Mouse (Mus musculus) liver, embryonic 15.5 days (tissue): ENCODE results near the gene Fads2. TPM values are rescaled to one million over a fixed set of nuclear protein-coding genes. Genes with fewer than 3 reads are reported as not detected.

Experiments used
- ATAC-seq: fragments of 200-750 bp; cut with Nextera tagmentation; 2 replicates; pipeline ENCODE4 v1.8.0; 2017; ENCODE audit warnings: moderate number of reproducible peaks, mild to moderate bottlenecking, moderate library complexity; ENCODE audit not compliant: insufficient read depth
- H3K27ac ChIP-seq: fragments of 300-500 bp; sonication (generic); replicated peaks from 2 replicates; pipeline ENCODE4 v1.5.1; 2015; ENCODE audit warnings: mild to moderate bottlenecking, inconsistent platforms
- H3K27me3 ChIP-seq: fragments of 300-500 bp; sonication (generic); 2 replicates; pipeline ENCODE4 v1.6.1; 2015; ENCODE audit warnings: mild to moderate bottlenecking, inconsistent platforms
- H3K36me3 ChIP-seq: fragments of 300-500 bp; sonication (generic); replicated peaks from 2 replicates; pipeline ENCODE4 v1.6.1; 2015; ENCODE audit warnings: moderate library complexity, mild to moderate bottlenecking, inconsistent platforms
- H3K4me1 ChIP-seq: fragments of 300-500 bp; sonication (generic); replicated peaks from 2 replicates; pipeline ENCODE4 v1.6.1; 2015; ENCODE audit warnings: inconsistent platforms
- H3K4me2 ChIP-seq: fragments of 300-500 bp; sonication (generic); 2 replicates; pipeline ENCODE4 v1.6.1; 2015; ENCODE audit warnings: moderate library complexity, mild to moderate bottlenecking, inconsistent platforms
- H3K4me3 ChIP-seq: fragments of 300-500 bp; sonication (generic); replicated peaks from 2 replicates; pipeline ENCODE4 v1.5.1; 2015; ENCODE audit warnings: mild to moderate bottlenecking, inconsistent platforms
- H3K9ac ChIP-seq: fragments of 300-500 bp; sonication (generic); 2 replicates; pipeline ENCODE4 v1.6.1; 2015; ENCODE audit warnings: moderate library complexity, mild to moderate bottlenecking, inconsistent platforms
- H3K9me3 ChIP-seq: fragments of 300-500 bp; sonication (generic); replicated peaks from 2 replicates; pipeline ENCODE4 v1.6.1; 2016; ENCODE audit warnings: inconsistent platforms
- WGBS: fragments of 180-500 bp; shearing (Covaris S2); methylation state at CpG from one replicate; pipeline ENCODE4 v1.1.7; 2015; ENCODE audit warnings: mixed read lengths; ENCODE audit not compliant: insufficient replicate concordance; 5-methylcytosine and 5-hydroxymethylcytosine counted together
- polyA plus RNA-seq: library from polyadenylated mRNA; unstranded; fragments of >200 nt; fragmentation: Nextera tagmentation; extraction: Ambion mirVana; gene quantifications from 2 replicates; pipeline ENCODE4 v1.2.1, GENCODE M21; 2015

Fads2 gene
- polyA plus RNA-seq, 1 experiment from 2014 or later: 89.7 TPM

DNA sequence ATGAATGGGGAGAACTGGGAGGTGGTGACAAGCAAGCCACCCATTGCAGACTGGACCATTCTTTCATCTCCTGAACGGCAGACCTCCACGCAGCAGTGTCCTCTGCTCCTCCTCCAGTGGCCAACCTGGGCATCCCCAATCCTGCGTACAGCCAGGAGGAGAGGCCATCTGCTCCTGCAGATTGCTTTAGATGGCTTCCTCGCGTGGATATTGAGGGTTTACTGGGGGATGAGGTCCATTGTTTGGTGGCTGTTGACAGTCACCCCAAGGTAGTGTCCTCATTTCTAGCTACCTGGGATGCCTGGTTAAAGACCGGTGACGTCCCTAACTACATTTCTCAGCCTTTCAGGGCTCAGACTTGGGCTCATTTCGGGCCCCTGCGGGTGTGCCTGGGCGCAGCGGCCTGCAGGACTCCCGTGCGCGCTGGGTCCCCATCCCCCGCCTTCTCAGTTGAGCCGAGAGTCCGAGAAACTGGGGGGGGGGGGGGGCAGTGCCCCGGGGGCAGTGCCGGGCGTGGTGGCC lies 60.6 kb downstream of the Fads2 start:
- Histone ChIP-seq H3K27ac (peak overlapping the region; percentile 45; the same call in 1 of the 2 replicates), H3K4me2 (peak overlapping the region; percentile 91), H3K4me1 (peaks cover 74% of the 10 kb centered on the region), H3K4me3 (peak overlapping the region; percentile 62), H3K27me3 (peaks cover 31% of the 10 kb centered on the region), H3K9ac (peak overlapping the region; percentile 58), H3K36me3 (peaks cover 40% of the 10 kb centered on the region), H3K9me3 (no peaks in the 10 kb centered on the region)
- 11% methylated on average over 17 of the region's 20 CpGs for WGBS
- no peak for ATAC-seq

DNA sequence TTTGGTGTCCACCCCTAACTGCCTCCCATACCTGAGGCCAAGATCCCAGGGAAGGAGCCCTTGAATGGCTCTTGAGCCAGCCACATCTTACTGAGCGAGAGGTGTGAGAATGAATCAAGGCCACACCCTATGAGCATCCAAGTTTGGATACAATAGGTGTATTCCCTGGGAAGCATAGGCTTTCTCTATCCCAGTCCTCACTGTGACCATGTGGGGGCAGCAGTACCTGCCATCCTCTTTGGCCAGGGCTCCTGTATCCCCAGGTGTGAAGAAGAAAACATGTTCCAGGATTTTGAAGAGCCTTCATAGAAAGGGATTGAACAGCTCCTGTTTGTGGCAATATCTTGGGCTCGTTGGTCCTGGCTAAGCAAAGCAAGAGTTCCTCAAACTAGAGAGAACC lies 61.9 kb downstream of the Fads2 start:
- Histone ChIP-seq H3K4me2 (no peak overlapping the region), H3K4me3 (no peak overlapping the region), H3K4me1 (peaks cover 72% of the 10 kb centered on the region), H3K36me3 (peaks cover 53% of the 10 kb centered on the region), H3K9ac (no peak overlapping the region), H3K27me3 (peaks cover 31% of the 10 kb centered on the region), H3K9me3 (no peaks in the 10 kb centered on the region), H3K27ac (no peak overlapping the region)
- ATAC-seq: no peak
- 77% methylated on average over 2 of the region's 2 CpGs for WGBS

GRCm38 (mm10) chr19:10038910-10039309 lies 62.6 kb downstream of the Fads2 start:
- no peaks in the 10 kb centered on the region for H3K9me3 ChIP-seq
- peaks cover 31% of the 10 kb centered on the region for H3K27me3 ChIP-seq
- H3K4me1 ChIP-seq: peaks cover 71% of the 10 kb centered on the region
- no peak overlapping the region for H3K4me3 ChIP-seq
- no peak overlapping the region for H3K9ac ChIP-seq
- H3K36me3 ChIP-seq: peaks cover 60% of the 10 kb centered on the region
- H3K4me2 ChIP-seq: no peak overlapping the region
- no peak for ATAC-seq
- no peak overlapping the region for H3K27ac ChIP-seq
- WGBS: 69% methylated on average over 3 of the region's 3 CpGs

DNA sequence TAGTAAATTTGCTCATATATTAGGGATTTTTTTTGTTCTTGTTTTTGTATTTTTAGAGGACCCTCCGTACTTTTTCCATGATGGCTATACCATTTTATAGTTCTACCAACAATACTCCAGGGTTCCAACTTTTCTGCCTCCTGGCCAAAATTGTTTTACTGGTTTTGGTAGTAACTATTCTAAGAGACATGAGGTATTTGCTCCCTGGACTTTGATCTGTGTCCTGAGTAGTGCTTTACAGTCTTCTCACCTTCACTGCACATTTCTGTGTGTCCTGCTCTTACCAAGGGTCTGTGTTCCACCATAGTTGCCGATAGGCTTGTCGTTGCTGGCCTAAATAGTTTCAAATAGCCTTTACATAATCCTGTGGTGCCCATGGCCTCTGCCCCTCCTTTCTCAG lies 63.2 kb downstream of the Fads2 start:
- no peak overlapping the region for H3K27ac ChIP-seq
- ATAC-seq: no peak

DNA sequence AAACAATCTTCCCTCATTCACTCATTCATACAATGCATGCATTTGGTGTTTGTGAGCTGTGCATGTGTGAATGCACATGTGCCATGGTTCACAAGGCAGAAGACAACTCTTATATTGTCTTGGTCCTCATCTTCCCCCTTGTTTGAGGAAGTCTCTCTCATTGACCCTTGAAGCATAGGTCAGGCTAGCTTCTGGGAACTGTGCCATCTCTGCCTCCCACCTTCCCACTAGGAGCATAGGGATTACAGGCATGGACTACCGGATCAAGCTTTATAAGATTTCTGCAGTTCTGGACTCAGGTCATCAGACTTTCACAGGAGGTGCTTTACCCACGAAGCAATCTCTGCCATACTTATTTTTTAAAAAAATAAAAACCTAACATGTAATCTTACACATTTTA lies 64.0 kb downstream of the Fads2 start:
- WGBS: 61% methylated on average over 2 of the region's 2 CpGs
- Histone ChIP-seq H3K9ac (no peak overlapping the region), H3K27ac (no peak overlapping the region), H3K36me3 (peaks cover 74% of the 10 kb centered on the region), H3K27me3 (peaks cover 31% of the 10 kb centered on the region), H3K4me2 (no peak overlapping the region), H3K9me3 (no peaks in the 10 kb centered on the region), H3K4me1 (peaks cover 59% of the 10 kb centered on the region), H3K4me3 (no peak overlapping the region)
- ATAC-seq: no peak

More for the DNA sequence above, 63.2 kb downstream of the Fads2 start:
- Histone ChIP-seq H3K4me1 (peaks cover 68% of the 10 kb centered on the region), H3K9ac (no peak overlapping the region), H3K36me3 (peaks cover 66% of the 10 kb centered on the region), H3K4me3 (no peak overlapping the region), H3K4me2 (no peak overlapping the region), H3K27me3 (peaks cover 31% of the 10 kb centered on the region), H3K9me3 (no peaks in the 10 kb centered on the region)
- WGBS: 90% methylated on average over 3 of the region's 3 CpGs

DNA sequence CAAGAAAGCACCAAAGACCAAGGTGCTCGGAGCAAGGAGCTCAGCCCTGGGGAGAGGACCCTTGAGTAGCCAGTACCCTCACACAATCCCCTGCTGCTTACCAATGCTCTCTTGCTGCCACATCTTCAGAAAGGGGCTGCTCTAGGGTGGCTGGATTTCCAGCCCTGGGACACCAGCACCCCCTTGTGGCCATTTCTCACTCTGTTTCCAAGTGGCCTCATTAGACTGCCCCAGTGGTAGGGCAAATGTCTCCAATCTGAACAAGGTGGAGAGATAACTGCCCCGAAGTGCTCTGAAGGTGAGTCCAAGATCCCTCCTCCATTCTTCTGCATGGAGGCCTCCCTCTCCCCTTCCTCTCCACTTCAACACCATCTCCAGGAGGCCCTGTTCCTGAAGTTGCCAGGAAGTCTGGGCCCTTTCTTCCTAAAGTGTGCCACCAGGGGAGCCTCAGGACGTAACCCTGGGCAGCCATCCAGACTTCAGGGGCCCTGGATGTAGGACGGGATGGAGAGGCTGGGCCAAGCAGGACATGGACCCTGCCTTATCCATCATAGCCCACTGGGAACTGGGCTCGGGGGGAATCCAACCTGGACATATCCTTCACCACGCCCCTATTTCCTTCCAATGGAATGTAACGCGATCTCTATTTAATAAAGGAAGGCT lies 66.6 kb downstream of the Fads2 start:
- Histone ChIP-seq H3K4me2 (no peak overlapping the region), H3K4me3 (no peak overlapping the region), H3K4me1 (peaks cover 39% of the 10 kb centered on the region), H3K27ac (no peak overlapping the region), H3K36me3 (peaks cover 98% of the 10 kb centered on the region), H3K9me3 (no peaks in the 10 kb centered on the region), H3K9ac (no peak overlapping the region), H3K27me3 (0 out of 2 replicates have a peak, but pooled peaks cover 9% of the 10 kb centered on the region)
- peak; percentile 40; the same call in 1 of the 2 replicates for ATAC-seq
- WGBS: 63% methylated on average over 8 of the region's 8 CpGs

DNA sequence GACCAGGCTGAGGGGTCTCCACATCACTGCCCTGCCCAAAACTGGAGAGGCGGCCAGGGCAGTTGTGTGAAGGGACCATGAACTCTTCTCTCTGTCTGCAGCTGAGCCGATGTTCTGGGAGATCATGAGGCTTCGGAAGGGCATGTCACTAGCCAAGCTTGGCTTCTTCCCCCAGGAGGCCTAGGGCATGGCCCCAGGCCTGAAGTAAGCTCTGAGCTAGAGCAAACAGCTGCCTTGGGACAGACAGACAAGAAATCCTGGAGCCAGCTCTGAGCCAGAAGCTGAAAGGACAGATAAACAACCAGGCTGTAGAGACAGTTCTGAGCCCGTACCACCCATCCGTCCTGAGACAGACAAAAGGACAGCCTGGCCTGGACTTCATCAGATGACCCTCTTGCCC lies 67.2 kb downstream of the Fads2 start:
- Histone ChIP-seq H3K4me2 (no peak overlapping the region), H3K27me3 (0 out of 2 replicates have a peak, but pooled peaks cover 3% of the 10 kb centered on the region), H3K4me1 (peaks cover 34% of the 10 kb centered on the region), H3K36me3 (peaks cover 98% of the 10 kb centered on the region), H3K27ac (no peak overlapping the region), H3K9me3 (no peaks in the 10 kb centered on the region), H3K9ac (no peak overlapping the region), H3K4me3 (no peak overlapping the region)
- WGBS: 83% methylated on average over 5 of the region's 5 CpGs
- no peak for ATAC-seq

GRCm38 (mm10) chr19:10033211-10033973 lies 68.2 kb downstream of the Fads2 start:
- peak; percentile 50 for ATAC-seq
- WGBS: 43% methylated on average over 8 of the region's 8 CpGs
- H3K4me1 ChIP-seq: peaks cover 30% of the 10 kb centered on the region
- peaks cover 100% of the 10 kb centered on the region for H3K36me3 ChIP-seq
- H3K4me3 ChIP-seq: no peak overlapping the region
- no peaks in the 10 kb centered on the region for H3K27me3 ChIP-seq
- H3K4me2 ChIP-seq: no peak overlapping the region
- H3K9me3 ChIP-seq: no peaks in the 10 kb centered on the region
- no peak overlapping the region; the same call in 1 of the 2 replicates for H3K27ac ChIP-seq
- H3K9ac ChIP-seq: no peak overlapping the region

DNA sequence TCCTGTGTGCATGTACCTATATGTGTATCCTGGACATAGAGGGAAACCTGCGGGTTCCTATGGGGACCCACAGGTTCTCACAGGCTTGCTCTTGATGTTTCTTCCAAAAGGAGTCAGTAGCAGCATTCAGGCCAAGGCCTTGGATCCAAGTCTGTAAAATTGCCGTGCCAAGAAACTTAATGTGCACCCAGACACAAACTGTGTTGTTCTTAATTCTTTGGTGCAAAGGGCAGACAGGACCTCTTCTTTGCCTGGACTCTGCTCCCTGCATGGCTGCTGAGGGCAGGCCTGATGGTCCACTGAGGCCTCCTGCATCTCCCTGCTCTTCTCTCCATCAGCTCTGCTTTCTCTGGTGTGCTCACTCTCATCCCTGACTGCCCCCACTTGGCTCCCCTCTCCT lies 71.8 kb downstream of the Fads2 start:
- ATAC-seq: no peak
- Histone ChIP-seq H3K4me3 (no peak overlapping the region), H3K4me2 (no peak overlapping the region), H3K27me3 (no peaks in the 10 kb centered on the region), H3K4me1 (peaks cover 27% of the 10 kb centered on the region), H3K9ac (no peak overlapping the region), H3K36me3 (peaks cover 100% of the 10 kb centered on the region), H3K9me3 (no peaks in the 10 kb centered on the region), H3K27ac (no peak overlapping the region)
- WGBS: 98% methylated on average over 2 of the region's 2 CpGs

GRCm38 (mm10) chr19:10025169-10025875 lies 76.2 kb downstream of the Fads2 start:
- H3K4me1 ChIP-seq: peaks cover 61% of the 10 kb centered on the region
- no peaks in the 10 kb centered on the region for H3K27me3 ChIP-seq
- no peaks in the 10 kb centered on the region for H3K9me3 ChIP-seq
- 0 out of 2 replicates have a peak overlapping the region, but pooled peaks have one; percentile 3 for H3K4me2 ChIP-seq
- 21% methylated on average over 8 of the region's 8 CpGs for WGBS
- ATAC-seq: peak; percentile 45; the same call in 1 of the 2 replicates
- H3K9ac ChIP-seq: no peak overlapping the region
- peaks cover 99% of the 10 kb centered on the region for H3K36me3 ChIP-seq
- 0 out of 2 replicates have a peak overlapping the region, but pooled peaks have one; percentile 6 for H3K4me3 ChIP-seq
- peak overlapping the region; percentile 45 for H3K27ac ChIP-seq
